Mouse (Mus musculus) CH12.LX (cell line): ENCODE measurements around the gene Mmp9.

Experiments
- CTCF ChIP-seq, 2 experiments: IDR thresholded peaks in 1 of 2; conservative IDR thresholded peaks in 1 of 2; 2 replicates each; pipeline ENCODE4 v1.5.1; 2011 to 2012; ENCODE audit warnings: low read depth in 2 of 2, low read length in 2 of 2, improper control_type of control experiment in 1 of 2, inconsistent platforms in 1 of 2, mild to moderate bottlenecking in 1 of 2, moderate library complexity in 1 of 2
- EP300 ChIP-seq: IDR thresholded peaks from 2 replicates; pipeline ENCODE4 v1.6.1; 2011; ENCODE audit warnings: low read length, improper control_type of control experiment
- JUND ChIP-seq: conservative IDR thresholded peaks from 2 replicates; pipeline ENCODE4 v1.6.1; 2011; ENCODE audit warnings: low read depth, low read length, improper control_type of control experiment
- MAX ChIP-seq: IDR thresholded peaks from 2 replicates; pipeline ENCODE4 v1.6.1; 2011; ENCODE audit warnings: low read length, improper control_type of control experiment
- MEF2A ChIP-seq: IDR thresholded peaks from 2 replicates; pipeline ENCODE4 v1.6.1; 2014; ENCODE audit warnings: low read depth, mild to moderate bottlenecking, inconsistent platforms, low read length, improper control_type of control experiment, borderline replicate concordance
- MXI1 ChIP-seq: IDR thresholded peaks from 2 replicates; pipeline ENCODE4 v1.6.1; 2011; ENCODE audit warnings: mild to moderate bottlenecking, low read depth, low read length, improper control_type of control experiment
- NELFE ChIP-seq: IDR thresholded peaks from 2 replicates; pipeline ENCODE4 v1.6.1; 2011; ENCODE audit warnings: low read depth, low read length, improper control_type of control experiment
- POLR2A ChIP-seq: IDR thresholded peaks from 2 replicates; pipeline ENCODE4 v1.6.1; 2011; ENCODE audit warnings: low read depth, mild to moderate bottlenecking, improper control_type of control experiment, low read length
- RAD21 ChIP-seq: IDR thresholded peaks from 2 replicates; pipeline ENCODE4 v1.6.1; 2011; ENCODE audit warnings: low read depth, mild to moderate bottlenecking, low read length, improper control_type of control experiment, moderate library complexity
- TBP ChIP-seq: conservative IDR thresholded peaks from 2 replicates; pipeline ENCODE4 v1.6.1; 2011; ENCODE audit warnings: low read depth, low read length, improper control_type of control experiment
- USF1 ChIP-seq: IDR thresholded peaks from 2 replicates; pipeline ENCODE4 v1.6.1; 2014; ENCODE audit warnings: low read depth, mild to moderate bottlenecking, inconsistent platforms, low read length, improper control_type of control experiment
- USF2 ChIP-seq: conservative IDR thresholded peaks from 2 replicates; pipeline ENCODE4 v1.6.1; 2011; ENCODE audit warnings: low read depth, low read length, improper control_type of control experiment
- ZC3H11A ChIP-seq: IDR thresholded peaks from 2 replicates; pipeline ENCODE4 v1.6.1; 2012; ENCODE audit warnings: low read depth, mild to moderate bottlenecking, inconsistent platforms, low read length, improper control_type of control experiment
- ZNF384 ChIP-seq: IDR thresholded peaks from 2 replicates; pipeline ENCODE4 v1.6.1; 2012; ENCODE audit warnings: low read depth, low read length, improper control_type of control experiment, inconsistent platforms

DNA sequence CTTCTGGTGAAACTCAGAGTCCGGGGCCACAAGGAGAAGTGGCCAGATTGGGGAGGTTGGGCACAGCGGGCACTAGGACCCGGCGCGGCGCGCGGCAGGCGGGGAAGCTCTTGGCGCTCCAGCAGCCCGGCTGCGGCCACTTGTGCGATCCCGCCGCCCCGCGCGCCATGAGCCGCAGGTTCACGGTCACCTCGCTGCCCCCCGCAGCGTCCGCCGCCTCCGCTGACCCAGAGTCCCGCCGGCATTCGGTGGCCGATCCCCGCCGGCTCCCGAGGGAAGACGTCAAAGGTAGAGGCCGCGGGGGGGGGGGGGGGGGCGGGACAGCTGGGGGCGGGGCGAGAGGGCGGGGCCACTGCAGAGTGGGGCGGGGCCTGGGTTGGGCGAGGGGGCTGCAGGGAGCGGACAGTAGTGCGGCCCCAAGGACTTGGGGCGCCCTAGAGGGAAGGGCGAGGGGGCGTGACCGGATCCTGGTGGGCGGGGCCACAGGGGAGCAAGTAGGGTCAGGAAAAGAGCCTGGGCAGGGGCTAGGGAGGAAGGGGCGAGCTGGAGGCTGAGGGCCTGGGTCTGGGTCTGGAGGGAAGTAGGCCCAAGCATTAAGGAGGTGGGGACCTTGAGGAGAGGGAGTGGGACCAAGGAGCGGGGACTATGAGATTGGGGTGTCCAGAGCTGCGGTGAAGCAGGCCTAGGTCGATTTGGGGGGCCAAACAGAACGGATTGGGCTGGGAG, 20.3 kb downstream of the Mmp9 start, which contains the start of gene Slc12a5:
- TF ChIP-seq POLR2A: no peak; the same call in 1 of the 2 replicates
- no peak for TF ChIP-seq ZNF384
- TF ChIP-seq ZC3H11A: no peak
- no peak for TF ChIP-seq CTCF (conservative IDR thresholded peaks at IDR 0.05 in 1 of 2, IDR thresholded peaks at IDR 0.05 in 1 of 2; ENCODE audit: low read depth in 2 of 2, low read length in 2 of 2)
- no peak for TF ChIP-seq EP300
- no peak for TF ChIP-seq JUND
- TF ChIP-seq TBP: no peak
- TF ChIP-seq MAX: no peak
- TF ChIP-seq NELFE: no peak
- TF ChIP-seq MEF2A: no peak
- TF ChIP-seq MXI1: no peak
- no peak for TF ChIP-seq USF2
- no peak for TF ChIP-seq USF1
- TF ChIP-seq RAD21: no peak
